Mouse (Mus musculus): ENCODE measurements around the gene Rybp. TPM values are rescaled to one million over a fixed set of nuclear protein-coding genes. Genes with fewer than 3 reads are reported as not detected.
A peak's percentile ranks its signal among the peaks of the same experiment; 100 is the strongest.

Rybp gene
- polyA plus RNA-seq, 1 experiment from 2014 or later = 19.6 TPM

DNA sequence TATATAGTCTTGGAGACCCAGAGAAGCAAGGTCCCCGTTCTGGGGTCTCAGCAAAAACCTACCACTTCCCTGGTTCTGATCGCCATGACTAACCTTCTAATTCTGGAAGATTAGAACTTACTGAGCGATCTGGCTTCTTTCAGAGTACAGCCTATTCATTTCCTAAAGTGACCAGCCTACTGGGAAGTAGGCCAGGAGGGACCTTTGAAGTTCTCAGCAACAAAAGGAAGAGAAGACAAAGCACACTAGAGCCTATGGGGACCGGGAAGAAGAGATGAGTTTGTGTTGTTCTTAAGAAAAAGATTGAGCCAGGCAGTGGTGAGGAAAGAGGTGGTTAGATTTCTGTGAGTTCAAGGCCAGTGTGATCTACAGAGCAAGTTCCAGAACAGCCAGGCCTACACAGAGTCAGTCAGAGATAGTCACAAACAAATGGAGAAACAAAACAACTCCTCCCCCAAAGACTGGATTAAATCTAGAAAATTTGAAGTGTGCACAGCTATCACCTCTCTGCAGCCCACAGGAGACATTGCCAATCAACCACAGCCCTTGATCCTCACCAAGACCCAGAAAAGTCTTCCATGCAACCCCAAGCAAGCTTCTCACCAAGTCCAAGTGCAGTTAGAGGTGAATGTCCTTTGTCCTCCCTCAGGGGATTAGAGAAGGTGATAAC, 106.9 kb downstream of the Rybp start:
- WGBS = 55% methylated on average over 4 of the region's 4 CpGs
- Histone ChIP-seq H3K9me3 (ENCODE audit: control insufficient read depth, low read length) (no peaks in the 10 kb centered on the region), H3K27ac (ENCODE audit: low read length) (0 out of 2 replicates have a peak overlapping the region, but pooled peaks have one; percentile 21), H3K27me3 (ENCODE audit: control insufficient read depth, insufficient read depth, low read depth, low read length) (no peaks in the 10 kb centered on the region), H3K4me1 (replicated peaks; ENCODE audit: control insufficient read depth, insufficient read depth, low read length) (peaks cover 7% of the 10 kb centered on the region), H3K4me3 (ENCODE audit: low read length) (no peak overlapping the region), H3K9ac (ENCODE audit: low read length) (no peak overlapping the region), H3K36me3 (ENCODE audit: control insufficient read depth, insufficient read depth, low read length) (no peaks in the 10 kb centered on the region), H3K4me2 (ENCODE audit: low read depth, low read length) (no peak overlapping the region)
- peak; percentile 53 for ATAC-seq (ENCODE audit: low read depth)

DNA sequence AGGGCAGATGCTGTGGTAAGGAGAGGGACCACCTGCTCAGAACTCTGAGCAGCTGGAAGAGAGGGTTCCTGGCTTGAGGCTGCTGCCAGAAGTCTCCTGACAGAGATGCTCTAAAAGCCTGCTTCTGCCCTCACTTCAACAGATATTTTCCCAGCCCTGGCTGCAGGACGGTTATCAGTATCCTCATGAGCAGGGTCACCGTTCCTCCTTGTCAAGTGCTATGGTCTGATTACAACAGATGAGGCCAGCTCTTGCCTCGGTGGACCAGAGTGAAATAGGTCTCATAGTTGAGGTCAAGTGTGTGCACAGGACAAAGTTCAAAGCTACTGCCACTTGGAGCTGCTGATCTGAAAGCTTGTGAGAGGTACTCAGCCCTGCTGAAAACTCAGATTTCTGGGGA, 108.5 kb downstream of the Rybp start:
- Histone ChIP-seq H3K4me3 (ENCODE audit: low read length) (no peak overlapping the region), H3K9ac (ENCODE audit: low read length) (no peak overlapping the region), H3K27ac (ENCODE audit: low read length) (no peak overlapping the region), H3K36me3 (ENCODE audit: control insufficient read depth, insufficient read depth, low read length) (no peaks in the 10 kb centered on the region), H3K9me3 (ENCODE audit: control insufficient read depth, low read length) (no peaks in the 10 kb centered on the region), H3K4me2 (ENCODE audit: low read depth, low read length) (no peak overlapping the region), H3K27me3 (ENCODE audit: control insufficient read depth, insufficient read depth, low read depth, low read length) (no peaks in the 10 kb centered on the region), H3K4me1 (replicated peaks; ENCODE audit: control insufficient read depth, insufficient read depth, low read length) (peaks cover 7% of the 10 kb centered on the region)
- ATAC-seq (ENCODE audit: low read depth) = no peak
- whole genome bisulfite sequencing = 29% methylated on average over 3 of the region's 3 CpGs

All from lung, embryonic 16.5 days (tissue).